Mouse (Mus musculus) small intestine, adult 2 months (tissue): ENCODE data around the gene Slc15a3. TPM values are rescaled to one million over a fixed set of nuclear protein-coding genes. Genes with fewer than 3 reads are reported as not detected.

Experiments
- H3K27ac ChIP-seq: fragments of 200-500 bp; 2 replicates; pipeline ENCODE4 v1.5.1; 2012; ENCODE audit warnings: low read depth, low read length, control low read depth, inconsistent platforms; ENCODE audit not compliant: insufficient read depth
- H3K27me3 ChIP-seq: fragments of 200-500 bp; 2 replicates; pipeline ENCODE4 v1.6.1; 2012; ENCODE audit warnings: mild to moderate bottlenecking, moderate library complexity, low read length, inconsistent platforms; ENCODE audit not compliant: control insufficient read depth, insufficient read depth
- H3K36me3 ChIP-seq: fragments of 200-500 bp; 2 replicates; pipeline ENCODE4 v1.6.1; 2012; ENCODE audit warnings: mild to moderate bottlenecking, low read length, control low read depth, inconsistent platforms; ENCODE audit not compliant: control insufficient read depth, insufficient read depth
- H3K4me1 ChIP-seq: fragments of 200-500 bp; 2 replicates; pipeline ENCODE4 v1.6.1; 2012; ENCODE audit warnings: low read length, inconsistent platforms, mixed read lengths; ENCODE audit not compliant: control insufficient read depth, insufficient read depth, insufficient read length
- H3K4me3 ChIP-seq: fragments of 200-500 bp; 2 replicates; pipeline ENCODE4 v1.5.1; 2012; ENCODE audit warnings: low read depth, mild to moderate bottlenecking, control low read depth, inconsistent platforms, low read length, moderate library complexity
- CTCF ChIP-seq: fragments of 200-500 bp; IDR thresholded peaks from 2 replicates; pipeline ENCODE4 v1.5.1; 2012; ENCODE audit warnings: low read depth, mild to moderate bottlenecking, control low read depth, inconsistent platforms, low read length, moderate library complexity, mixed read lengths; ENCODE audit not compliant: insufficient replicate concordance, insufficient read length; ENCODE audit errors: extremely low read depth
- POLR2A ChIP-seq: fragments of 200-500 bp; IDR thresholded peaks from 2 replicates; pipeline ENCODE4 v1.6.1; 2012; ENCODE audit warnings: low read depth, mild to moderate bottlenecking, control low read depth, inconsistent platforms, low read length, moderate library complexity
- WGBS: fragments of 180-500 bp; shearing (Covaris S2); methylation state at CpG from one replicate; pipeline ENCODE4 v1.1.7; 2018; 5-methylcytosine and 5-hydroxymethylcytosine counted together
- polyA plus RNA-seq: library from polyadenylated mRNA; depleted of rRNA; stranded (reverse); fragments of >200 nt; gene quantifications from 2 replicates; pipeline ENCODE4 v1.2.3, GENCODE M21; 2012

The Slc15a3 gene
- polyA plus RNA-seq, 1 experiment = 14.4 TPM

DNA sequence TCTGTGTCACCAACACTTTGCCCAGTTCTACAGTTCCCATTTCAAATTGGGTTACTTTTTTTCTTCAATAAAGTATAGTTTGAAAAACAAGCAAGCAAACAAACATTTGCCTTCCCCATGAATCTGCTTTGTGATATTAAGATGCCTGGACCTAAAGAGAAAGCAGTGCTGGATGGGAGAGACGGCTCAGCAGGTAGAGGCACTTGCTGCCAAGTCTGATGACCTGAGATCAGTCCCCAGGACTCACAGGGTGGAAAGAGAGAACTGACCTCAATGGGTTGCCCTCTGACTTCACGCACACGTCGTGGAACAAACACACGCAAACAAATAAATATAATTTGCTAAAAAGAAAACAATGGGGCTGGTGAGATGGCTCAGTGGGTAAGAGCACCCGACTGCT, 37.6 kb upstream of the Slc15a3 start:
- no peaks in the 10 kb centered on the region for H3K4me1 ChIP-seq
- 75% methylated on average over 6 of the region's 6 CpGs for WGBS
- TF ChIP-seq CTCF (no peak), POLR2A (no peak)
- no peak overlapping the region for H3K4me3 ChIP-seq
- H3K27me3 ChIP-seq = no peaks in the 10 kb centered on the region
- H3K27ac ChIP-seq = no peak overlapping the region
- H3K36me3 ChIP-seq = no peaks in the 10 kb centered on the region

DNA sequence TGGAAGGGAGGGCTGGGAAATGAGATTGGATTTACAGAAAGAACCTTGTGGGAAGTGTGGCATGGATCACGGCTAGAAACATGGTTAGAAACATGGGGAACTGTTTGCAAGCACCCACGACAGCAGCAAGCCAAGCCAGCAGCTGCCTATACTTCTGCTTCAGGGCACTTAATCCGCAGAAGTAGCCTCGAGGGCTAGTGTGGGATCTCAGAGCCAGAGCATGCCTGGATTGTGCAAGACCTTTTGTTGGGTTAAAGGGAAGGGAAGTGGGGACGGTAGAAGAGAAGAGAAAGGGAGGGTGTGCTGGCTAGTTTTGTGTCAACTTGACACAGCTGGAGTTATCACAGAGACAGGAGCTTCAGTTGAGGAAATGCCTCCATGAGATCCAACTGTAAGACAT, 35.8 kb upstream of the Slc15a3 start:
- H3K4me3 ChIP-seq = no peak overlapping the region
- H3K27ac ChIP-seq = no peak overlapping the region
- no peaks in the 10 kb centered on the region for H3K27me3 ChIP-seq
- no peaks in the 10 kb centered on the region for H3K4me1 ChIP-seq
- 68% methylated on average over 5 of the region's 5 CpGs for WGBS
- no peak for TF ChIP-seq CTCF
- no peaks in the 10 kb centered on the region for H3K36me3 ChIP-seq

GRCm38 (mm10) chr19:10804850-10805660, 34.5 kb upstream of the Slc15a3 start:
- TF ChIP-seq POLR2A (no peak), CTCF (no peak)
- no peaks in the 10 kb centered on the region for H3K27me3 ChIP-seq
- 69% methylated on average over 2 of the region's 2 CpGs for WGBS

DNA sequence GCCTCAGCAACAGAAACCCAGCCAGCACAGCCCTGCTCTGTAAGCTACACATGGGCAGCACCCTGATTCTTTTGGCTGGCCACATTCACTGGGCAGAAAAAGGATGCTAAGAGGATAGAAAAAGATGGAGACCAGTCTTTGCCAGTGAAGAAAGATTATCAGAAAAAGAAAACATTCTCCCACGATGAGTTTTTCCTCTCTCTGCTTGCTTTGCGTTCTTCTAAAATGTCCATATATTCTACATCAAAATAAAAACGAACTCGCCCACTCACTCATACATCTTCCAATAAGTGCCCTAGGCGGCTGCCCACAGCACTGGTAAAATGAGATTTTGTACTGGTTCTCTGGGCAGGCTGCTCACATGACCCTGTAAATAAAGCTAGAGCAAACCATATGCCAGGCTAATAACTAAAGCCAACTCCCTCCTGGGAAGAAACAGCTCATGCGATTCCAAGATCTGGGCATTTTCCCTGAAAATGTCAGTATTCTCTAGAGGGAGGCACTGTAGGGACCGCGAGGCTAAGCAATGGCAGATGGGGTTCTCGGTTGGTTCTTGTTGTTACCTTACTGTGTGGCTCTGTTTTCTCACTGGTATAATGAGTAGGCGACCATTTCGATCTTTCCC, 33.8 kb upstream of the Slc15a3 start:
- Histone ChIP-seq H3K27me3 (no peaks in the 10 kb centered on the region), H3K4me3 (no peak overlapping the region), H3K4me1 (no peaks in the 10 kb centered on the region), H3K36me3 (no peaks in the 10 kb centered on the region), H3K27ac (no peak overlapping the region)
- 91% methylated on average over 11 of the region's 11 CpGs for WGBS
- TF ChIP-seq CTCF (no peak), POLR2A (no peak)

More at GRCm38 (mm10) chr19:10804850-10805660, 34.5 kb upstream of the Slc15a3 start:
- Histone ChIP-seq H3K36me3 (no peaks in the 10 kb centered on the region), H3K27ac (no peak overlapping the region), H3K4me1 (no peaks in the 10 kb centered on the region), H3K4me3 (no peak overlapping the region)

DNA sequence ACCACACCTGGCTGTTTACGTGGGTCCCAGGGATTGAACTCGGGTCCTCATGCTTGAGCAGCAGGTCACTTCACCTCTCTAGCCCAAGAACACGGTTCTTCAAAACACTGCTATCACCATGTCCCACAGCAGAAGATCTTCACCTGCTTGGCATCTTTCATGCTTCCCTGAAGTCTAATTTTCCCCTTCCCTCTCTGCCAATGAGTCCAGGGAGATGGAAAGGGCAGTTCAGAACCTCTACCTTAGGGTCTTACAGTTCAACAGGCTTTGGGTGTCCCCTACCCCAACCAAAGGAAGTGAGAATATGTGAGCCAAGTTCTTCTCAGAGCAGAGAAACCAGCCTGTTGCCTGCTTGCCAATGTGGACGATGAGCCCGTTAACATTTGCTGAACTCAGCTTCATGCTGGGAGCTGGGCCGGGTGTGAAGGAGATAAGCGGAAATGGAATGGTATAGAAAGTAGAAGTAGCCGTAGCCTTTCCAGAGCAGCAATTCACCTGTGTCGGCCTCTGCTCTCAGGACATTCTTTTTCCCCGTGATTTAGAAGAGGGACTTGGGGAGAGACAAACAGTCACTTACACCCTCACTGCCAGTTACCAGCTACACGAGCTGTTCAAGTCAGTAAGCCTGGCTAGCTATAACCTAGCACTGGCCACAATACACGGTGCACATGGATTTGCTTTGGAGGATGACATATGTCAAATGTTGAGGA, 30.8 kb upstream of the Slc15a3 start:
- WGBS = 76% methylated on average over 12 of the region's 12 CpGs
- no peaks in the 10 kb centered on the region for H3K36me3 ChIP-seq
- H3K27ac ChIP-seq = no peak overlapping the region
- H3K27me3 ChIP-seq = no peaks in the 10 kb centered on the region
- H3K4me3 ChIP-seq = no peak overlapping the region
- TF ChIP-seq POLR2A = no peak
- TF ChIP-seq CTCF = no peak
- H3K4me1 ChIP-seq = no peaks in the 10 kb centered on the region

DNA sequence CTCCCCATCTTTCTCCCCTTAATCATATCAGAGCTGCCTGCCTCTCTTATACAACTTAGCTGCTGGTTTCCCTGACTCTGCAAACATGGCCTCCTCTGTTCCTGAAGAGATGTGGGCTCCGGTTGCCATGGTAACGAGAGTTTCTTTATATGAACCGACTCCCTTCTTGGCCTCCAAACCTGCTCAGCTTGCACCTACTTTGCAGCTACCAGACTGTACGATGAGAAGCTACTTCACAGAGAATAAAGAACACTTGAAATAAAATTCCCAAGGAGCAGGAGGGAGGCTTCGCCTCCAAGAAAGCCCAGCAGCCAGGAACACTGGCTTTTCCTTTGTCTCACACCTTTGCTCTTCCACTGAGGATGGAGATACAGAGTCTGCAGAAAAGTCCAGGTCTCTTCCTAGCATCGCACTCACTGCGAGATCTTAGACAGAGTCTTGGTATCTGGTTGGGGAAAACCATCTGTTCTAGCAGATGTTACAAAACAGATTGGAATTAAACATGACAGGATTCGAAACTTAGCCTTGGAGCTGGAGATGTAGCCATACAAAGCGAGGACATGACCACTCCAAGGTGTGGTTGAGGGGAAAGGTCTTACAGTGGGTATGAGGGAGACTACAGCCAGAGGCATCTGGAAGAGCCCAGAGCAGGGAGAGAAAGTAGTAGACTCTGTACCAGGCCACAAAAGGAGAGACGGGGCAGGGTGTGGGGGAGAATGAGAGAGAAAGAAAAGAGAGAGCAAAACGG, 29.9 kb upstream of the Slc15a3 start:
- Histone ChIP-seq H3K36me3 (no peaks in the 10 kb centered on the region), H3K27me3 (no peaks in the 10 kb centered on the region), H3K27ac (no peak overlapping the region), H3K4me1 (no peaks in the 10 kb centered on the region), H3K4me3 (no peak overlapping the region)
- TF ChIP-seq CTCF (no peak), POLR2A (no peak)
- 69% methylated on average over 11 of the region's 11 CpGs for WGBS

DNA sequence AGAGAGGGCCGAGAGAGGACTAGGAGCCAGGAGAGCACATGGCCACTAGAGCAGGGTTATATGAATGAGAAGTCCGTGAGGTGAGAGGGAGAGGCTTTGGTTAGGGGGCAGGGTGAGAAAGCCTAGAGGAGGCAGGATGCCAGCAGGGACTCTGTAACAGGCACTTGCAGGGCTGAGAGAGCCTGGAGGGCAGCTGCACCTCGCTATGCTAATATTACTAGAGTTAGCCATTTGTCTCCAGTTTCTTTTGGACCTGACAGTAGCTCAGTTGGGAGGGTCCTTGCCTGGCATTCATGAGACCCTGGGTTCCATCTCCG, 29.4 kb upstream of the Slc15a3 start:
- H3K27ac ChIP-seq = no peak overlapping the region
- TF ChIP-seq POLR2A = no peak
- no peak for TF ChIP-seq CTCF
- no peaks in the 10 kb centered on the region for H3K36me3 ChIP-seq
- no peak overlapping the region for H3K4me3 ChIP-seq
- H3K4me1 ChIP-seq = no peaks in the 10 kb centered on the region
- no peaks in the 10 kb centered on the region for H3K27me3 ChIP-seq
- WGBS = 65% methylated on average over 4 of the region's 4 CpGs
